Mouse (Mus musculus) embryonic facial prominence, embryonic 15.5 days (tissue): ENCODE measurements around the gene Gna11. TPM values are rescaled to one million over a fixed set of nuclear protein-coding genes. Genes with fewer than 3 reads are reported as not detected.

Experiments
- ATAC-seq: fragments of 200-750 bp; cut with Nextera tagmentation; 2 replicates; pipeline ENCODE4 v1.8.0; 2017; ENCODE audit warnings: low read depth, moderate TSS enrichment; ENCODE audit not compliant: insufficient number of reproducible peaks, low FRiP score, low TSS enrichment
- H3K27ac ChIP-seq: fragments of 300-500 bp; sonication (generic); replicated peaks from 2 replicates; pipeline ENCODE4 v1.5.1; 2015; ENCODE audit warnings: mild to moderate bottlenecking, inconsistent platforms
- H3K27me3 ChIP-seq: fragments of 300-500 bp; sonication (generic); 2 replicates; pipeline ENCODE4 v1.6.1; 2015; ENCODE audit warnings: inconsistent platforms
- H3K36me3 ChIP-seq: fragments of 300-500 bp; sonication (generic); 2 replicates; pipeline ENCODE4 v1.6.1; 2015; ENCODE audit warnings: mild to moderate bottlenecking, inconsistent platforms
- H3K4me1 ChIP-seq: fragments of 300-500 bp; sonication (generic); 2 replicates; pipeline ENCODE4 v1.6.1; 2015; ENCODE audit warnings: inconsistent platforms
- H3K4me2 ChIP-seq: fragments of 300-500 bp; sonication (generic); replicated peaks from 2 replicates; pipeline ENCODE4 v1.6.1; 2015; ENCODE audit warnings: mild to moderate bottlenecking, inconsistent platforms
- H3K4me3 ChIP-seq: fragments of 300-500 bp; sonication (generic); replicated peaks from 2 replicates; pipeline ENCODE4 v1.5.1; 2015; ENCODE audit warnings: mild to moderate bottlenecking, inconsistent platforms
- H3K9ac ChIP-seq: fragments of 300-500 bp; sonication (generic); 2 replicates; pipeline ENCODE4 v1.6.1; 2015; ENCODE audit warnings: inconsistent platforms
- H3K9me3 ChIP-seq: fragments of 300-500 bp; sonication (generic); replicated peaks from 2 replicates; pipeline ENCODE4 v1.6.1; 2016; ENCODE audit warnings: inconsistent platforms
- WGBS: fragments of 180-500 bp; shearing (Covaris S2); methylation state at CpG from one replicate; pipeline ENCODE4 v1.1.7; 2015; 5-methylcytosine and 5-hydroxymethylcytosine counted together
- polyA plus RNA-seq: library from polyadenylated mRNA; unstranded; fragments of >200 nt; fragmentation: Nextera tagmentation; extraction: Ambion mirVana; gene quantifications from 2 replicates; pipeline ENCODE4 v1.2.1, GENCODE M21; 2015

Gna11 gene
- 89.1 and 89.2 TPM in 2 replicates for polyA plus RNA-seq

GRCm38 (mm10) chr10:81545161-81545747 lies at the start of gene Gna11:
Gene Gna11 (minus strand): TSS chr10:81545190.
- Histone ChIP-seq H3K4me2 (peak within 1 kb of the TSS; percentile 89), H3K9me3 (no peaks in the 10 kb centered on the region), H3K27ac (peak within 1 kb of the TSS; percentile 86), H3K27me3 (no peaks in the 10 kb centered on the region), H3K4me3 (peak within 1 kb of the TSS; percentile 94), H3K36me3 (0 out of 2 replicates have a peak, but pooled peaks cover under 1% of the 10 kb centered on the region), H3K4me1 (peaks cover 38% of the 10 kb centered on the region), H3K9ac (peak within 1 kb of the TSS; percentile 94)
- peak; percentile 95 for ATAC-seq
- WGBS: under 1% methylated on average over 59 of the region's 59 CpGs

- Histone ChIP-seq H3K9ac (no peak overlapping the region), H3K4me1 (peaks cover 38% of the 10 kb centered on the region), H3K27me3 (peaks cover 4% of the 10 kb centered on the region; the same call in 1 of the 2 replicates), H3K9me3 (no peaks in the 10 kb centered on the region), H3K4me3 (no peak overlapping the region), H3K36me3 (peaks cover 19% of the 10 kb centered on the region), H3K4me2 (no peak overlapping the region), H3K27ac (no peak overlapping the region)
- WGBS: 74% methylated on average over 18 of the region's 18 CpGs
- ATAC-seq: no peak
These were observed 48.9 kb upstream of the Gna11 start for GRCm38 (mm10) chr10:81593935-81594334.

GRCm38 (mm10) chr10:81593223-81593622 lies 48.2 kb upstream of the Gna11 start:
- peaks cover 4% of the 10 kb centered on the region; the same call in 1 of the 2 replicates for H3K27me3 ChIP-seq
- H3K4me1 ChIP-seq: peaks cover 34% of the 10 kb centered on the region
- no peak for ATAC-seq
- H3K27ac ChIP-seq: no peak overlapping the region
- H3K36me3 ChIP-seq: peaks cover 26% of the 10 kb centered on the region
- H3K9me3 ChIP-seq: no peaks in the 10 kb centered on the region
- WGBS: 66% methylated on average over 4 of the region's 4 CpGs
- H3K9ac ChIP-seq: no peak overlapping the region
- no peak overlapping the region for H3K4me2 ChIP-seq
- no peak overlapping the region for H3K4me3 ChIP-seq

GRCm38 (mm10) chr10:81592631-81593030 lies 47.6 kb upstream of the Gna11 start:
- no peak for ATAC-seq
- peaks cover 4% of the 10 kb centered on the region; the same call in 1 of the 2 replicates for H3K27me3 ChIP-seq
- H3K27ac ChIP-seq: no peak overlapping the region
- no peaks in the 10 kb centered on the region for H3K9me3 ChIP-seq
- no peak overlapping the region for H3K9ac ChIP-seq
- no peak overlapping the region for H3K4me2 ChIP-seq
- H3K4me3 ChIP-seq: no peak overlapping the region
- H3K36me3 ChIP-seq: peaks cover 30% of the 10 kb centered on the region
- peaks cover 28% of the 10 kb centered on the region for H3K4me1 ChIP-seq
- 79% methylated on average over 7 of the region's 7 CpGs for WGBS

- Histone ChIP-seq H3K4me1 (peaks cover 20% of the 10 kb centered on the region), H3K9me3 (no peaks in the 10 kb centered on the region), H3K27ac (no peak overlapping the region), H3K27me3 (peaks cover 4% of the 10 kb centered on the region; the same call in 1 of the 2 replicates), H3K9ac (no peak overlapping the region), H3K4me3 (no peak overlapping the region), H3K36me3 (peaks cover 38% of the 10 kb centered on the region), H3K4me2 (no peak overlapping the region)
- WGBS: 61% methylated on average over 9 of the region's 9 CpGs
- ATAC-seq: no peak
These were observed 46.9 kb upstream of the Gna11 start for GRCm38 (mm10) chr10:81591846-81592245.

GRCm38 (mm10) chr10:81588739-81589138 lies 43.7 kb upstream of the Gna11 start:
- Histone ChIP-seq H3K4me1 (no peaks in the 10 kb centered on the region), H3K36me3 (peaks cover 65% of the 10 kb centered on the region), H3K9ac (no peak overlapping the region), H3K4me3 (no peak overlapping the region), H3K27me3 (0 out of 2 replicates have a peak, but pooled peaks cover 4% of the 10 kb centered on the region), H3K27ac (no peak overlapping the region), H3K9me3 (no peaks in the 10 kb centered on the region), H3K4me2 (no peak overlapping the region)
- ATAC-seq: no peak
- 75% methylated on average over 7 of the region's 7 CpGs for WGBS

GRCm38 (mm10) chr10:81583347-81583746 lies 38.4 kb upstream of the Gna11 start:
- WGBS: 73% methylated on average over 6 of the region's 6 CpGs
- Histone ChIP-seq H3K9me3 (no peaks in the 10 kb centered on the region), H3K4me2 (no peak overlapping the region), H3K27me3 (no peaks in the 10 kb centered on the region), H3K9ac (no peak overlapping the region), H3K4me3 (no peak overlapping the region), H3K4me1 (peaks cover 38% of the 10 kb centered on the region), H3K36me3 (peaks cover 66% of the 10 kb centered on the region), H3K27ac (no peak overlapping the region)
- ATAC-seq: no peak

GRCm38 (mm10) chr10:81580441-81581070 lies 35.6 kb upstream of the Gna11 start:
- Histone ChIP-seq H3K9ac (no peak overlapping the region), H3K27me3 (no peaks in the 10 kb centered on the region; the same call in 1 of the 2 replicates), H3K9me3 (no peaks in the 10 kb centered on the region), H3K36me3 (peaks cover 40% of the 10 kb centered on the region), H3K4me3 (no peak overlapping the region), H3K27ac (no peak overlapping the region), H3K4me2 (0 out of 2 replicates have a peak overlapping the region, but pooled peaks have one; percentile 15), H3K4me1 (peaks cover 63% of the 10 kb centered on the region)
- WGBS: 47% methylated on average over 25 of the region's 25 CpGs
- ATAC-seq: no peak

- no peak for ATAC-seq
- Histone ChIP-seq H3K27me3 (no peaks in the 10 kb centered on the region; the same call in 1 of the 2 replicates), H3K9ac (no peak overlapping the region), H3K4me1 (peaks cover 67% of the 10 kb centered on the region), H3K9me3 (no peaks in the 10 kb centered on the region), H3K36me3 (peaks cover 35% of the 10 kb centered on the region), H3K4me3 (no peak overlapping the region), H3K27ac (no peak overlapping the region), H3K4me2 (no peak overlapping the region)
- 68% methylated on average over 4 of the region's 4 CpGs for WGBS
These were observed 35.0 kb upstream of the Gna11 start for GRCm38 (mm10) chr10:81579967-81580366.

- 1% methylated on average over 6 of the region's 6 CpGs for WGBS
These were observed 30.7 kb upstream of the Gna11 start for GRCm38 (mm10) chr10:81575695-81576094.

GRCm38 (mm10) chr10:81575208-81575631 lies 30.2 kb upstream of the Gna11 start:
- WGBS: under 1% methylated on average over 26 of the region's 30 CpGs
- peaks cover 80% of the 10 kb centered on the region for H3K4me1 ChIP-seq
- ATAC-seq: no peak
- H3K4me3 ChIP-seq: peak overlapping the region; percentile 69
- H3K27me3 ChIP-seq: peaks cover 11% of the 10 kb centered on the region; the same call in 1 of the 2 replicates
- H3K4me2 ChIP-seq: peak overlapping the region; percentile 85
- H3K27ac ChIP-seq: peak overlapping the region; percentile 77
- H3K9ac ChIP-seq: peak overlapping the region; percentile 70
- H3K36me3 ChIP-seq: 0 out of 2 replicates have a peak, but pooled peaks cover 2% of the 10 kb centered on the region
- no peaks in the 10 kb centered on the region for H3K9me3 ChIP-seq

More at GRCm38 (mm10) chr10:81575695-81576094, 30.7 kb upstream of the Gna11 start:
- ATAC-seq: no peak
- Histone ChIP-seq H3K9me3 (no peaks in the 10 kb centered on the region), H3K36me3 (0 out of 2 replicates have a peak, but pooled peaks cover 7% of the 10 kb centered on the region), H3K9ac (peak overlapping the region; percentile 70), H3K27me3 (peaks cover 11% of the 10 kb centered on the region; the same call in 1 of the 2 replicates), H3K4me2 (peak overlapping the region; percentile 85), H3K4me3 (peak overlapping the region; percentile 69), H3K4me1 (peaks cover 80% of the 10 kb centered on the region), H3K27ac (peak overlapping the region; percentile 77)
